Mouse (Mus musculus) MEL (cell line): ENCODE results near the gene Iqsec1. TPM values are rescaled to one million over a fixed set of nuclear protein-coding genes. Genes with fewer than 3 reads are reported as not detected.
A peak's percentile ranks its signal among the peaks of the same experiment; 100 is the strongest.

Experiments used
- DNase-seq: peaks from one replicate; pipeline ENCODE4 v3.0.0; 2011; ENCODE audit warnings: low read depth, low spot score
- H3K27ac ChIP-seq: 2 replicates; pipeline ENCODE4 v1.5.1; 2012; ENCODE audit warnings: low read depth, mild to moderate bottlenecking, control low read depth, low read length, moderate library complexity; ENCODE audit not compliant: control insufficient read depth
- H3K27me3 ChIP-seq, 2 experiments: fragments of 150-350 bp in 1 of 2; sonication (generic) in 1 of 2; 2 replicates each; pipeline ENCODE4 v1.6.1; 2012; ENCODE audit warnings: low read length in 2 of 2, mild to moderate bottlenecking in 2 of 2, improper control_type of control experiment in 1 of 2, moderate library complexity in 1 of 2; ENCODE audit not compliant: insufficient read depth in 2 of 2, control insufficient read depth in 1 of 2
- H3K36me3 ChIP-seq, 2 experiments: 2 replicates each; pipeline ENCODE4 v1.6.1; 2012 to 2014; ENCODE audit warnings: low read length in 2 of 2, improper control_type of control experiment in 1 of 2, inconsistent platforms in 1 of 2, mild to moderate bottlenecking in 1 of 2; ENCODE audit not compliant: insufficient read depth in 2 of 2, control insufficient read depth in 1 of 2
- H3K4me1 ChIP-seq, 2 experiments: fragments of 150-350 bp in 1 of 2; sonication (generic) in 1 of 2; 2 replicates each; pipeline ENCODE4 v1.6.1; 2012; ENCODE audit warnings: low read length in 2 of 2, improper control_type of control experiment in 1 of 2, mild to moderate bottlenecking in 1 of 2; ENCODE audit not compliant: insufficient read depth in 2 of 2, control insufficient read depth in 1 of 2
- H3K4me3 ChIP-seq, 2 experiments: fragments of 150-350 bp in 1 of 2; sonication (generic) in 1 of 2; 2 replicates each; pipeline ENCODE4 v1.5.1; 2012; ENCODE audit warnings: low read depth in 2 of 2, low read length in 2 of 2, mild to moderate bottlenecking in 2 of 2, moderate library complexity in 2 of 2, control low read depth in 1 of 2, improper control_type of control experiment in 1 of 2; ENCODE audit not compliant: control insufficient read depth in 1 of 2, insufficient read depth in 1 of 2
- H3K79me2 ChIP-seq: 2 replicates; pipeline ENCODE4 v1.6.1; 2012; ENCODE audit warnings: mild to moderate bottlenecking, low read length, moderate library complexity; ENCODE audit not compliant: control insufficient read depth, poor library complexity, insufficient read depth
- H3K9ac ChIP-seq: 2 replicates; pipeline ENCODE4 v1.6.1; 2012; ENCODE audit warnings: low read depth, mild to moderate bottlenecking, control low read depth, low read length, moderate library complexity; ENCODE audit not compliant: control insufficient read depth, poor library complexity, severe bottlenecking
- H3K9me3 ChIP-seq: fragments of 150-350 bp; sonication (generic); replicated peaks from 2 replicates; pipeline ENCODE4 v1.6.1; 2012; ENCODE audit warnings: mild to moderate bottlenecking, low read length, improper control_type of control experiment, moderate library complexity; ENCODE audit not compliant: insufficient read depth
- BHLHE40 ChIP-seq: IDR thresholded peaks from 2 replicates; pipeline ENCODE4 v1.6.1; 2012; ENCODE audit warnings: low read depth, mild to moderate bottlenecking, inconsistent platforms, low read length, improper control_type of control experiment, borderline replicate concordance
- CTCF ChIP-seq, 3 experiments: IDR thresholded peaks in 2 of 3; conservative IDR thresholded peaks in 1 of 3; 2 replicates each; pipeline ENCODE4 v1.5.1; 2011 to 2012; ENCODE audit warnings: low read length in 3 of 3, low read depth in 2 of 3, mild to moderate bottlenecking in 2 of 3, improper control_type of control experiment in 1 of 3, inconsistent platforms in 1 of 3, mixed read lengths in 1 of 3, moderate library complexity in 1 of 3; ENCODE audit not compliant: control insufficient read depth in 1 of 3, insufficient read depth in 1 of 3, poor library complexity in 1 of 3, severe bottlenecking in 1 of 3
- ETS1 ChIP-seq: IDR thresholded peaks from 2 replicates; pipeline ENCODE4 v1.6.1; 2012; ENCODE audit warnings: low read depth, mild to moderate bottlenecking, inconsistent platforms, low read length, improper control_type of control experiment, moderate library complexity
- GATA1 ChIP-seq: IDR thresholded peaks from 2 replicates; pipeline ENCODE4 v1.6.1; 2011; ENCODE audit warnings: low read depth, low read length, improper control_type of control experiment
- MAFK ChIP-seq: IDR thresholded peaks from 2 replicates; pipeline ENCODE4 v1.6.1; 2011; ENCODE audit warnings: low read depth, mild to moderate bottlenecking, low read length, improper control_type of control experiment, borderline replicate concordance
- MXI1 ChIP-seq: IDR thresholded peaks from 2 replicates; pipeline ENCODE4 v1.6.1; 2011; ENCODE audit warnings: mild to moderate bottlenecking, low read depth, low read length, improper control_type of control experiment
- POLR2AphosphoS2 ChIP-seq: IDR thresholded peaks from 2 replicates; pipeline ENCODE4 v1.6.1; 2011; ENCODE audit warnings: low read length, improper control_type of control experiment
- RCOR1 ChIP-seq: IDR thresholded peaks from 2 replicates; pipeline ENCODE4 v1.6.1; 2012; ENCODE audit warnings: low read depth, mild to moderate bottlenecking, inconsistent platforms, low read length, improper control_type of control experiment
- SMC3 ChIP-seq: IDR thresholded peaks from 2 replicates; pipeline ENCODE4 v1.6.1; 2011; ENCODE audit warnings: low read depth, low read length, improper control_type of control experiment
- TAL1 ChIP-seq: IDR thresholded peaks from 2 replicates; pipeline ENCODE4 v1.6.1; 2012; ENCODE audit warnings: mild to moderate bottlenecking, inconsistent platforms, low read length, moderate library complexity, mixed read lengths
- TBP ChIP-seq: IDR thresholded peaks from 2 replicates; pipeline ENCODE4 v1.8.0; 2011; ENCODE audit warnings: low read depth, low read length, improper control_type of control experiment
- TCF12 ChIP-seq: IDR thresholded peaks from 2 replicates; pipeline ENCODE4 v1.6.1; 2014; ENCODE audit warnings: low read depth, mild to moderate bottlenecking, inconsistent platforms, low read length, improper control_type of control experiment, moderate library complexity
- polyA plus RNA-seq, 2 experiments: library from polyadenylated mRNA; stranded (reverse) in 1 of 2; unstranded in 1 of 2; fragments of >175 nt in 1 of 2; fragments of >200 nt in 1 of 2; gene quantifications; 2 replicates each; pipeline versions ENCODE4 v1.2.1 to v1.2.4; 2012; ENCODE audit warnings: low replicate concordance in 2 of 2, low read depth in 1 of 2; ENCODE audit not compliant: insufficient read length in 2 of 2, insufficient read depth in 1 of 2, missing spikeins in 1 of 2
- total RNA-seq: library from RNA; depleted of rRNA; stranded (reverse); fragments of 300-350 nt; gene quantifications from 2 replicates; pipeline ENCODE4 v1.2.3, GENCODE M21; 2012

Iqsec1 gene
- total and polyA plus RNA-seq, 3 experiments = 14.8 to 73.4 (median 30.8) TPM

DNA sequence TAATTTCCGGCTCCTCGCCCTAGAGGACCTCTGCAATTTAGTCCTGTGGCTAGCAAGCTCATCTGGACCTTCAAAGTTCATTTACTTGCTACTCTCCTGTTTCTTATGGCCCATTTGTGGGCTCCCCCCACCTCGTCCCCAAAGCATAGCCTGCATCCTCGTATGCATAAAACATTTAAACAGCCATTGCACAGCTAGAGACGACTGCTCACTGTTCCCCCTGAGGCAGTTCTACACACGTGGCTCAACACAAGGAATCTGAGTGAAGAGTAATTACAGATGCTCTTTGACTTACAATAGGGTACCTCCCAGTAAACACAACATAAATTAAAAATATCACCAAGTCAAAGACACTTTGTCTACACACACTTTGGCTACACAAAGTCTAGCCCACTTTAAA, 88.2 kb downstream of the Iqsec1 start:
- H3K79me2 ChIP-seq = no peaks in the 10 kb centered on the region
- H3K36me3 ChIP-seq = peaks cover 0 to 4% of the 10 kb centered on the region in 2 experiments; a peak in 1 of 4 replicates
- peaks cover 0 to 19% of the 10 kb centered on the region in 2 experiments; a peak in 3 of 4 replicates for H3K4me1 ChIP-seq
- H3K27me3 ChIP-seq = no peaks in the 10 kb centered on the region
- no peak for DNase-seq
- H3K9me3 ChIP-seq = no peaks in the 10 kb centered on the region
- no peak overlapping the region for H3K27ac ChIP-seq
- H3K4me3 ChIP-seq = no peak overlapping the region
- H3K9ac ChIP-seq = no peak overlapping the region
- TF ChIP-seq BHLHE40 (no peak), POLR2AphosphoS2 (no peak), TBP (no peak)

DNA sequence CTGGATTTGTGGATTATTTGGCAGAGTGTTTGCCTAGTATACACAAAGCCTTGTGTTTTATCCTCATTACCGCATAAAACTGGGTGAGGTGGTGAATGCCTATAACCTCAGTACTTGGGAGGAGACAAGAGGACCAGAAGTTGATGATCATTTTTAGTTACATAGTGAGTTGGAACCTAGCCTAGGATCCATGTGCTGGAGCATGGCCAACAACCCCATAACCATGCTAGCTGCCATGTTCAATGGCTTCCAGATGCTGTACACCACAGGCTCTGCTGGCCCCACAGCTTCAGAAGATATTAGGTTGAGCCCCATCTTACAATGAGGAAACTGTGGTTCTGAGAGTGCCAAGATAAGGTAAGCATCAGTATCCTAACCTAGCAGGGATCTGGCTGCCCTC, 89.2 kb downstream of the Iqsec1 start:
- no peak overlapping the region for H3K4me3 ChIP-seq
- peak; percentile 21 for DNase-seq
- H3K27ac ChIP-seq = no peak overlapping the region
- H3K27me3 ChIP-seq = no peaks in the 10 kb centered on the region; a peak in 1 of 4 replicates
- no peak for TF ChIP-seq RCOR1
- TF ChIP-seq CTCF (IDR thresholded peaks at IDR 0.05 in 2 of 3, conservative IDR thresholded peaks at IDR 0.05 in 1 of 3; ENCODE audit: control insufficient read depth in 1 of 3, insufficient read depth in 1 of 3, low read depth in 2 of 3, low read length in 3 of 3, poor library complexity in 1 of 3, severe bottlenecking in 1 of 3) = no peak
- no peak for TF ChIP-seq MAFK
- H3K36me3 ChIP-seq = peaks cover 0 to 4% of the 10 kb centered on the region in 2 experiments; a peak in 1 of 4 replicates
- no peak overlapping the region for H3K9ac ChIP-seq
- H3K4me1 ChIP-seq = peaks cover 0 to 19% of the 10 kb centered on the region in 2 experiments; a peak in 3 of 4 replicates
- no peaks in the 10 kb centered on the region for H3K79me2 ChIP-seq
- H3K9me3 ChIP-seq = no peaks in the 10 kb centered on the region

DNA sequence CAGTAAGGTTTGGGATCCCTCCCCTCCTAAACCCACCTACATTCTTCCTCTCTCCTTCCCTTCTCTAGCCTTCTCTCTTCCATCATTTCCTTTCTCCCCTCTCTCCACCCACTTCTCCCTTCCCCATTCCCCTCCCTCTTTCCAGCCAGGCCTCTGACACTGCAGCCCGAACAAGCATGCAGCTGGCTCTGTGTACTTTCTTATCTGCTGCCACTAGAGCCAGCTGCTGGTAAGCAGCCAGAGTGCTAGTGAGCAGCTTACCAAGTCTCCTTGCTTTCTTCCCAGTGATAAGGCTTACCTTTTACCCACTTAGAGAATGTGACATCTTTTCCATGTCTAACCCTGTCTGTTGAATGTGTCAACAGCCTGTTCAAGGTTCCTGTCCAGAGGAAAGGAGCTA, 90.4 kb downstream of the Iqsec1 start:
- H3K79me2 ChIP-seq = no peaks in the 10 kb centered on the region
- H3K9me3 ChIP-seq = no peaks in the 10 kb centered on the region
- H3K4me3 ChIP-seq = no peak overlapping the region
- peak; percentile 58 for DNase-seq
- no peaks in the 10 kb centered on the region; a peak in 1 of 4 replicates for H3K27me3 ChIP-seq
- TF ChIP-seq MXI1 (no peak), GATA1 (peak; percentile 49; the same call in 1 of the 2 replicates), SMC3 (no peak), TCF12 (peak; percentile 54; the same call in 1 of the 2 replicates), ETS1 (peak; percentile 81), TAL1 (peak; percentile 36; the same call in 1 of the 2 replicates)
- no peak overlapping the region for H3K27ac ChIP-seq
- H3K9ac ChIP-seq = no peak overlapping the region
- peaks cover 0 to 19% of the 10 kb centered on the region in 2 experiments; a peak in 3 of 4 replicates for H3K4me1 ChIP-seq
- peaks cover 0 to 4% of the 10 kb centered on the region in 2 experiments; a peak in 1 of 4 replicates for H3K36me3 ChIP-seq
